Mouse (Mus musculus) liver, embryonic 13.5 days (tissue): ENCODE results near the gene Ccdc38. TPM values are rescaled to one million over a fixed set of nuclear protein-coding genes. Genes with fewer than 3 reads are reported as not detected.

Experiments used
- ATAC-seq: fragments of 200-750 bp; cut with Nextera tagmentation; 2 replicates; pipeline ENCODE4 v1.8.0; 2017; ENCODE audit warnings: low read depth, mild to moderate bottlenecking, moderate number of reproducible peaks, moderate library complexity
- DNase-seq: peaks from one replicate; pipeline ENCODE4 v3.0.0; 2022
- H3K27ac ChIP-seq: fragments of 300-500 bp; sonication (generic); 2 replicates; pipeline ENCODE4 v1.5.1; 2015; ENCODE audit warnings: moderate library complexity, mild to moderate bottlenecking, inconsistent platforms
- H3K27me3 ChIP-seq: fragments of 300-500 bp; sonication (generic); 2 replicates; pipeline ENCODE4 v1.6.1; 2015; ENCODE audit warnings: mild to moderate bottlenecking, inconsistent platforms
- H3K36me3 ChIP-seq: fragments of 300-500 bp; sonication (generic); 2 replicates; pipeline ENCODE4 v1.6.1; 2015; ENCODE audit warnings: mild to moderate bottlenecking, inconsistent platforms
- H3K4me1 ChIP-seq: fragments of 300-500 bp; sonication (generic); replicated peaks from 2 replicates; pipeline ENCODE4 v1.6.1; 2015; ENCODE audit warnings: inconsistent platforms
- H3K4me2 ChIP-seq: fragments of 300-500 bp; sonication (generic); 2 replicates; pipeline ENCODE4 v1.6.1; 2015; ENCODE audit warnings: inconsistent platforms, mild to moderate bottlenecking, moderate library complexity
- H3K4me3 ChIP-seq: fragments of 300-500 bp; sonication (generic); replicated peaks from 2 replicates; pipeline ENCODE4 v1.5.1; 2015; ENCODE audit warnings: mild to moderate bottlenecking, inconsistent platforms
- H3K9ac ChIP-seq: fragments of 300-500 bp; sonication (generic); 2 replicates; pipeline ENCODE4 v1.6.1; 2015; ENCODE audit warnings: mild to moderate bottlenecking, inconsistent platforms
- H3K9me3 ChIP-seq: fragments of 300-500 bp; sonication (generic); replicated peaks from 2 replicates; pipeline ENCODE4 v1.6.1; 2016; ENCODE audit warnings: inconsistent platforms
- WGBS: fragments of 180-500 bp; shearing (Covaris S2); methylation state at CpG from one replicate; pipeline ENCODE4 v1.1.7; 2015; ENCODE audit not compliant: insufficient replicate concordance; 5-methylcytosine and 5-hydroxymethylcytosine counted together
- polyA plus RNA-seq: library from polyadenylated mRNA; unstranded; fragments of >200 nt; fragmentation: Nextera tagmentation; extraction: Ambion mirVana; gene quantifications from 2 replicates; pipeline ENCODE4 v1.2.1, GENCODE M21; 2015

The Ccdc38 gene
- polyA plus RNA-seq, result 0.14 and 0.20 TPM in 2 replicates

GRCm38 (mm10) chr10:93540431-93541210 lies at the start of gene Ccdc38:
TSS of gene Ccdc38 (plus strand) at chr10:93540632.
- Histone ChIP-seq H3K27ac (peak within 1 kb of the TSS; percentile 47; the same call in 1 of the 2 replicates), H3K27me3 (peaks cover 12% of the 10 kb centered on the region)

DNA sequence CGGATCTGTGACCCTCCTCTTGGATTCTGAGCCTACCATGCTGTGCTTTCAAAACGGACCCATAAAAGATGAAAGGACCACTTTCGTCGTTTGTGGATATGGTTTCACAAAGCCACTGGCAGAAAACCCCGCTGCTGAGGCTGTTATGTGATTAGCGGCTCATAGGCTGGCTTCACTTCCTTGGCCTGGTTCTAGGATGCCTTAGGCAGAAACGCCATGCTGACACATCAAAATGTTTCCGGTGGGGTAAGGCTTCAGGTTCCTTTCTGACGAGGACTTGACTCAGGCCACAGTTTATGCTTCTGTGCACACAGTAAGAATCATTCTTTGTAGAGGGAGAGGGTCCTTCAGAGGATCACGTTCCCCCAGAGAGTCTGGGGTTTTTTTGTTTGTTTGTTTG lies 39.6 kb upstream of the Ccdc38 start:
- Histone ChIP-seq H3K4me1 (no peaks in the 10 kb centered on the region), H3K9me3 (no peaks in the 10 kb centered on the region), H3K27me3 (no peaks in the 10 kb centered on the region), H3K4me2 (no peak overlapping the region), H3K9ac (no peak overlapping the region), H3K36me3 (no peaks in the 10 kb centered on the region), H3K27ac (no peak overlapping the region), H3K4me3 (no peak overlapping the region)
- DNase-seq (no peak), ATAC-seq (no peak)
- WGBS, result 51% methylated on average over 10 of the region's 10 CpGs

More at GRCm38 (mm10) chr10:93540431-93541210, at the start of gene Ccdc38:
- DNase-seq (no peak), ATAC-seq (no peak)
- Histone ChIP-seq H3K4me1 (peaks cover 14% of the 10 kb centered on the region), H3K36me3 (no peaks in the 10 kb centered on the region), H3K4me3 (peak within 1 kb of the TSS; percentile 55), H3K9ac (peak within 1 kb of the TSS; percentile 49), H3K4me2 (peak within 1 kb of the TSS; percentile 68), H3K9me3 (no peaks in the 10 kb centered on the region)
- 55% methylated on average over 17 of the region's 17 CpGs for WGBS

- no peak for DNase-seq
- Histone ChIP-seq H3K27me3 (no peaks in the 10 kb centered on the region), H3K4me3 (no peak overlapping the region), H3K9ac (no peak overlapping the region), H3K27ac (no peak overlapping the region), H3K9me3 (no peaks in the 10 kb centered on the region), H3K36me3 (no peaks in the 10 kb centered on the region), H3K4me2 (no peak overlapping the region), H3K4me1 (no peaks in the 10 kb centered on the region)
- no peak for ATAC-seq
- WGBS, result 69% methylated on average over 10 of the region's 10 CpGs
Observed at GRCm38 (mm10) chr10:93501346-93501745, 39.1 kb upstream of the Ccdc38 start.

- Histone ChIP-seq H3K9me3 (no peaks in the 10 kb centered on the region), H3K27ac (no peak overlapping the region), H3K9ac (no peak overlapping the region), H3K4me3 (no peak overlapping the region), H3K36me3 (no peaks in the 10 kb centered on the region), H3K27me3 (no peaks in the 10 kb centered on the region), H3K4me1 (no peaks in the 10 kb centered on the region), H3K4me2 (no peak overlapping the region)
- 73% methylated on average over 7 of the region's 7 CpGs for WGBS
- no peak for DNase-seq
- no peak for ATAC-seq
Observed at GRCm38 (mm10) chr10:93508383-93508970, 32.0 kb upstream of the Ccdc38 start.

GRCm38 (mm10) chr10:93509532-93510153 lies 30.8 kb upstream of the Ccdc38 start:
- DNase-seq, result no peak
- no peak overlapping the region for H3K4me3 ChIP-seq
- no peak overlapping the region for H3K4me2 ChIP-seq
- H3K4me1 ChIP-seq, result no peaks in the 10 kb centered on the region
- no peak overlapping the region for H3K9ac ChIP-seq
- no peaks in the 10 kb centered on the region for H3K36me3 ChIP-seq
- H3K27ac ChIP-seq, result no peak overlapping the region
- WGBS, result 69% methylated on average over 15 of the region's 15 CpGs
- H3K9me3 ChIP-seq, result no peaks in the 10 kb centered on the region
- no peak for ATAC-seq
- H3K27me3 ChIP-seq, result no peaks in the 10 kb centered on the region

DNA sequence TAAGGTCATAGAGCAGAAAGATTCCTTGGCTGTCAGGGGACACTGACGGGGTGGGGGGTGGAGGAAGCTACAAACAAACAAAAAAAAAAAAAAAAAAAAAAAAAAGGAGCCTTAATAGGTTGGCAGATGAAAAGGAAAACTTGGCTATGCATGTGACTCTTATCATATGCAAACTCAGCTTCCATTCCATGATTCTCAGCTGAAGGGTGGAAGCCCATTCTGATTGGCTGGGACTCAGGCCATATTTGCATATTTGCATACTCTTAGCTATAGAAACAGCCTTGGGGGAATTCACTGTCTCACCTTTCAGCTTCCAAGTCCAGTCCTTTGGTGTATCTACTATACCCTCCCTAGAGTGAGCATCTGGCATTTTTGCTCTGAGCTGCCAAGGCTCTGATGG lies 25.0 kb upstream of the Ccdc38 start:
- peaks cover 3% of the 10 kb centered on the region; the same call in 1 of the 2 replicates for H3K4me1 ChIP-seq
- DNase-seq (no peak), ATAC-seq (no peak)
- no peaks in the 10 kb centered on the region for H3K27me3 ChIP-seq
- 29% methylated on average over 1 of the region's 1 CpGs for WGBS
- no peak overlapping the region for H3K4me2 ChIP-seq
- H3K27ac ChIP-seq, result no peak overlapping the region
- H3K9me3 ChIP-seq, result no peaks in the 10 kb centered on the region
- no peak overlapping the region for H3K4me3 ChIP-seq
- H3K36me3 ChIP-seq, result no peaks in the 10 kb centered on the region
- H3K9ac ChIP-seq, result no peak overlapping the region

- 71% methylated on average over 12 of the region's 12 CpGs for WGBS
- Histone ChIP-seq H3K4me3 (no peak overlapping the region), H3K4me2 (no peak overlapping the region), H3K36me3 (no peaks in the 10 kb centered on the region), H3K9me3 (no peaks in the 10 kb centered on the region), H3K4me1 (peaks cover 3% of the 10 kb centered on the region; the same call in 1 of the 2 replicates), H3K27me3 (no peaks in the 10 kb centered on the region), H3K9ac (no peak overlapping the region), H3K27ac (peak overlapping the region; percentile 25)
- DNase-seq (no peak), ATAC-seq (no peak)
Observed at GRCm38 (mm10) chr10:93515927-93516326, 24.5 kb upstream of the Ccdc38 start.

DNA sequence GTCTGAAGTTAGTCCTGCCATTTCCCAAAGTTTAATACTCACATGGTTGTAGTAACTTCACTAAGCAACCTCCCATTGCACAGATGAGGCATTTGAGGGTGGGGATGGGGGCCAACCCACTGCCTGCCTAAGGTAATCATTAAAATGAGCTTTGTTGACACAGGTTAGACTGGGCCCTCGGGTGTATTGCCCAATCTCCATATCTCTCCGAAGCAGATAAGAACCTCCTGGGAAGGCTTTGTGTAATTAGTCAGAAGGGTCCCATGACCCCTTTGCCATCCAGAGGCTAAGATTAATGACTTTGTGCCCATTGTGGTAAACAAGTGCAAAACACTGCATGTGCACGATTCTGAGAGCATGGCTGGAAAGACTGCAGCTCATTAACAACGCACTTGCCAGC lies 22.7 kb upstream of the Ccdc38 start:
- Histone ChIP-seq H3K4me2 (no peak overlapping the region), H3K36me3 (no peaks in the 10 kb centered on the region), H3K9me3 (no peaks in the 10 kb centered on the region), H3K9ac (no peak overlapping the region), H3K27ac (no peak overlapping the region), H3K4me1 (peaks cover 3% of the 10 kb centered on the region; the same call in 1 of the 2 replicates), H3K27me3 (no peaks in the 10 kb centered on the region), H3K4me3 (no peak overlapping the region)
- ATAC-seq (peak; percentile 79), DNase-seq (no peak)
- WGBS, result 32% methylated on average over 4 of the region's 4 CpGs

- Histone ChIP-seq H3K4me3 (no peak overlapping the region), H3K9me3 (no peaks in the 10 kb centered on the region), H3K27ac (no peak overlapping the region; the same call in 1 of the 2 replicates), H3K4me2 (no peak overlapping the region), H3K4me1 (peaks cover 3% of the 10 kb centered on the region; the same call in 1 of the 2 replicates), H3K36me3 (no peaks in the 10 kb centered on the region), H3K27me3 (no peaks in the 10 kb centered on the region), H3K9ac (no peak overlapping the region)
- DNase-seq (no peak), ATAC-seq (no peak; the same call in 1 of the 2 replicates)
- WGBS, result 57% methylated on average over 4 of the region's 4 CpGs
Observed at GRCm38 (mm10) chr10:93518186-93518585, 22.2 kb upstream of the Ccdc38 start.

- no peak for DNase-seq
- Histone ChIP-seq H3K36me3 (no peaks in the 10 kb centered on the region), H3K9me3 (no peaks in the 10 kb centered on the region), H3K4me2 (no peak overlapping the region), H3K9ac (no peak overlapping the region), H3K27ac (no peak overlapping the region), H3K4me1 (peaks cover 3% of the 10 kb centered on the region; the same call in 1 of the 2 replicates), H3K4me3 (no peak overlapping the region), H3K27me3 (no peaks in the 10 kb centered on the region)
- 61% methylated on average over 2 of the region's 2 CpGs for WGBS
- no peak for ATAC-seq
Observed at GRCm38 (mm10) chr10:93518620-93519019, 21.8 kb upstream of the Ccdc38 start.

DNA sequence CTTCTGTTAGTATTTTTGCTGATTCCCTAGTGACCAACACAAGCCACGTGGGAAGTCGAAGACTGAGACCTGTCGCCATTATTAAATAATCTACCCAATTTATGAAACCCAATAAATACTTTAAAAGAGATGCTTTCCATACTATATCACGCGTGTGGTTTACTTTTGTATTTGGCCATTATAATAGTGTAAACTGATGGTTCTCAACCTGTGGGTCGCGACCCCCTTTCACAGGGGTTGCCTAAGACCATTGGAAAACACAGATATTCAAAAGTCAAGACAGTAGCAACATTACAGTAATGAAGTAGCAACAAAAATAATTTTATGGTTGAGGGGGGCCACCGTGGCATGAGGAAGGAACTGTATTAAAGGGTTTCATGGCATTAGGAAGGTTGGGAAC lies 21.3 kb upstream of the Ccdc38 start:
- peaks cover 3% of the 10 kb centered on the region; the same call in 1 of the 2 replicates for H3K4me1 ChIP-seq
- H3K27ac ChIP-seq, result no peak overlapping the region
- H3K4me2 ChIP-seq, result no peak overlapping the region
- H3K36me3 ChIP-seq, result no peaks in the 10 kb centered on the region
- H3K4me3 ChIP-seq, result no peak overlapping the region
- ATAC-seq (no peak), DNase-seq (no peak)
- H3K27me3 ChIP-seq, result no peaks in the 10 kb centered on the region
- H3K9me3 ChIP-seq, result no peaks in the 10 kb centered on the region
- H3K9ac ChIP-seq, result no peak overlapping the region
- 70% methylated on average over 8 of the region's 8 CpGs for WGBS
